In the genomic region with DNA sequence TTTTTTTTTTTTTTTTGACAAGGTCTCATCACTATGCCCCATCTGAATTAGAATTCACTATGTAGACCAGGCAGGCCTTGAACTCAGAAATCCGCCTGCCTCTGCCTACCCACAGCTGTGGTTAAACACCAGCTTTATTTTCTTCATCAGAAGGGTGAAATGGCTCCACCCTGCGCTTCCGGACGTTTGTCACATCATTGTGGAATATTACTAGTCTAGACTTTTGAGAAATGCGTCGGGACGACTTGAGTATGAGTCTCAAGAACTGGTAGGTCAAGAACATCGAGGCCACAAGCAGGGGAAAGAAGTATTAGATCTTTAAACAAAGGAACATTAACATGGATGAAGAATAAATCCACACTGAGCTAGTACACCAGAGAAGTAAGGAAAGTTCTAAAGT, we compare ENCODE assay signal across 8 mouse cellular contexts. TPM values are rescaled to one million over a fixed set of nuclear protein-coding genes. Genes with fewer than 3 reads are reported as not detected.
DNase-seq lines count a peak whose midpoint lies in the region; ATAC-seq and TF ChIP-seq lines count a peak whose summit lies in the region.

No protein-coding gene starts in this region.

- TF ChIP-seq CTCF in cerebellum, adult 2 months (IDR thresholded peaks at IDR 0.05; ENCODE audit: borderline replicate concordance, insufficient read depth, low read depth, low read length), result no peak

- peak overlapping the region; percentile 89 for H3K9ac ChIP-seq in neural tube, embryonic 11.5 days (ENCODE audit: low read length)
- peak overlapping the region; percentile 90 for H3K9ac ChIP-seq in liver, embryonic 11.5 days (ENCODE audit: low read depth, low read length)

- DNase-seq in cerebellum, adult 2 months, result no peak
- no peak for DNase-seq in cerebellum, adult 18-20 months
- no peak for DNase-seq in neural tube, embryonic 11.5 days (ENCODE audit: low spot score)
- DNase-seq in neural tube, embryonic 10.5 days (ENCODE audit: extremely low spot score, low spot score), result no peak
- no peak for DNase-seq in liver, embryonic 11.5 days (ENCODE audit: low spot score)
- no peak for DNase-seq in right cerebral cortex, postnatal 25 days
- no peak for DNase-seq in cerebellum, postnatal 36 days
- DNase-seq in spleen, postnatal 4 days (ENCODE audit: low spot score in 2 of 2), result no peak

- peak overlapping the region; percentile 75 for H3K4me3 ChIP-seq in cerebellum, adult 2 months (replicated peaks; ENCODE audit: insufficient read depth, low read depth, low read length)
- H3K4me3 ChIP-seq in neural tube, embryonic 11.5 days (ENCODE audit: low read depth, low read length), result peak overlapping the region; percentile 87
- H3K4me3 ChIP-seq in liver, embryonic 11.5 days (ENCODE audit: low read depth, low read length), result peak overlapping the region; percentile 71

- peaks cover 22% of the 10 kb centered on the region for H3K4me1 ChIP-seq in cerebellum, adult 2 months (ENCODE audit: control insufficient read depth, insufficient read depth, low read length)
- peaks cover 27% of the 10 kb centered on the region for H3K4me1 ChIP-seq in neural tube, embryonic 11.5 days (ENCODE audit: control insufficient read depth, insufficient read depth, low read length)
- peaks cover 38% of the 10 kb centered on the region for H3K4me1 ChIP-seq in liver, embryonic 11.5 days (replicated peaks; ENCODE audit: control insufficient read depth, insufficient read depth, low read length)

- no peak for TF ChIP-seq POLR2A in cerebellum, adult 2 months (IDR thresholded peaks at IDR 0.05; ENCODE audit: borderline replicate concordance, insufficient read depth, low read length)

- H3K4me2 ChIP-seq in neural tube, embryonic 11.5 days (ENCODE audit: low read depth), result peak overlapping the region; percentile 66
- H3K4me2 ChIP-seq in liver, embryonic 11.5 days, result peak overlapping the region; percentile 93

- WGBS in cerebellum, adult 2 months, result 80% methylated on average over 8 of the region's 8 CpGs
- WGBS in neural tube, embryonic 11.5 days, result 76% methylated on average over 8 of the region's 8 CpGs
- WGBS in liver, embryonic 11.5 days, result 67% methylated on average over 8 of the region's 8 CpGs

- 0 out of 2 replicates have a peak, but pooled peaks cover 2% of the 10 kb centered on the region for H3K36me3 ChIP-seq in neural tube, embryonic 11.5 days (ENCODE audit: control insufficient read depth, insufficient read depth, low read length)
- peaks cover 13% of the 10 kb centered on the region for H3K36me3 ChIP-seq in liver, embryonic 11.5 days (ENCODE audit: control insufficient read depth, insufficient read depth, low read length)

- ATAC-seq in neural tube, embryonic 11.5 days (ENCODE audit: insufficient read depth, low FRiP score, low TSS enrichment), result no peak
- no peak for ATAC-seq in liver, embryonic 11.5 days (replicated peaks; ENCODE audit: low FRiP score)

- peak overlapping the region; percentile 86; the same call in 1 of the 2 replicates for H3K27ac ChIP-seq in cerebellum, adult 2 months (ENCODE audit: insufficient read depth, low read length)
- peak overlapping the region; percentile 99 for H3K27ac ChIP-seq in neural tube, embryonic 11.5 days (ENCODE audit: low read depth, low read length)
- peak overlapping the region; percentile 82 for H3K27ac ChIP-seq in liver, embryonic 11.5 days (ENCODE audit: low read depth, low read length)

- no peaks in the 10 kb centered on the region for H3K9me3 ChIP-seq in neural tube, embryonic 11.5 days (ENCODE audit: control insufficient read depth, low read length)
- H3K9me3 ChIP-seq in liver, embryonic 11.5 days (ENCODE audit: control insufficient read depth, low read length), result no peaks in the 10 kb centered on the region

- H3K27me3 ChIP-seq in cerebellum, adult 2 months (ENCODE audit: control insufficient read depth, insufficient read depth, low read length), result no peaks in the 10 kb centered on the region
- no peaks in the 10 kb centered on the region for H3K27me3 ChIP-seq in neural tube, embryonic 11.5 days (ENCODE audit: control insufficient read depth, insufficient read depth, low read length)
- 0 out of 2 replicates have a peak, but pooled peaks cover 2% of the 10 kb centered on the region for H3K27me3 ChIP-seq in liver, embryonic 11.5 days (replicated peaks; ENCODE audit: control insufficient read depth, insufficient read depth, low read length)

RNA-seq across cellular contexts. Expression of a gene that starts 0.5 kb away (rescaled TPM):
- polyA plus RNA-seq in cerebellum, adult 2 months (2012; rRNA removed), result 918 and 961 TPM in 2 replicates
- polyA plus RNA-seq in neural tube, embryonic 11.5 days (2014; fragmentation: Nextera tagmentation; extraction: Ambion mirVana), result 1,923 and 1,983 TPM in 2 replicates
- 2,392 and 2,590 TPM in 2 replicates for polyA plus RNA-seq in liver, embryonic 11.5 days (2014; fragmentation: Nextera tagmentation; extraction: Ambion mirVana)

RNA-seq across cellular contexts. Expression of a gene that starts 34.9 kb away (rescaled TPM):
- not detected in 2 replicates for polyA plus RNA-seq in cerebellum, adult 2 months (2012; rRNA removed)
- polyA plus RNA-seq in neural tube, embryonic 11.5 days (2014; fragmentation: Nextera tagmentation; extraction: Ambion mirVana), result 0.39 TPM in 1 of 2 replicates, not detected in the other
- not detected in 2 replicates for polyA plus RNA-seq in liver, embryonic 11.5 days (2014; fragmentation: Nextera tagmentation; extraction: Ambion mirVana)

RNA-seq across cellular contexts. Expression of a gene that starts 45.4 kb away (rescaled TPM):
- polyA plus RNA-seq in cerebellum, adult 2 months (2012; rRNA removed), result 69.1 and 73.2 TPM in 2 replicates
- 51.5 and 52.0 TPM in 2 replicates for polyA plus RNA-seq in neural tube, embryonic 11.5 days (2014; fragmentation: Nextera tagmentation; extraction: Ambion mirVana)
- polyA plus RNA-seq in liver, embryonic 11.5 days (2014; fragmentation: Nextera tagmentation; extraction: Ambion mirVana), result 22.6 and 23.3 TPM in 2 replicates
